Mouse (Mus musculus): ENCODE measurements around the gene Ly6g6d.

Ly6g6d gene

GRCm38 (mm10) chr17:35070556-35071229 is 7.2 kb downstream of the Ly6g6d start:
- no peak for DNase-seq (ENCODE audit: low spot score in 2 of 2)

- peak in 1 of 2 experiments; percentile 15 for DNase-seq (ENCODE audit: low spot score in 2 of 2)
Measured at GRCm38 (mm10) chr17:35068213-35068914, 9.5 kb downstream of the Ly6g6d start.

GRCm38 (mm10) chr17:35066084-35066483 is 11.8 kb downstream of the Ly6g6d start, which contains the start of gene Mpig6b:
Mpig6b (minus strand) TSS chr17:35066184.
- peak in 1 of 2 experiments; percentile 14 for DNase-seq (ENCODE audit: low spot score in 2 of 2)

- DNase-seq (ENCODE audit: low spot score in 2 of 2): peak in 1 of 2 experiments; percentile 58
Measured at GRCm38 (mm10) chr17:35064951-35065947, 12.6 kb downstream of the Ly6g6d start, which contains the start of gene Ly6g6c. Ly6g6c (plus strand) TSS chr17:35065388.

GRCm38 (mm10) chr17:35064378-35064877 is 13.4 kb downstream of the Ly6g6d start:
- DNase-seq (ENCODE audit: low spot score in 2 of 2): peak in 1 of 2 experiments; percentile 11

- DNase-seq (ENCODE audit: low spot score in 2 of 2): no peak
Measured at GRCm38 (mm10) chr17:35063466-35063865, 14.4 kb downstream of the Ly6g6d start.

- DNase-seq (ENCODE audit: low spot score in 2 of 2): no peak
Measured at GRCm38 (mm10) chr17:35061299-35061698, 16.6 kb downstream of the Ly6g6d start.

- DNase-seq (ENCODE audit: low spot score in 2 of 2): peak in 1 of 2 experiments; percentile 54
Measured at GRCm38 (mm10) chr17:35060737-35061297, 17.0 kb downstream of the Ly6g6d start.

GRCm38 (mm10) chr17:35060071-35060470 is 17.8 kb downstream of the Ly6g6d start:
- DNase-seq (ENCODE audit: low spot score in 2 of 2): no peak

GRCm38 (mm10) chr17:35058911-35059892 is 18.7 kb downstream of the Ly6g6d start, which contains the start of gene Ddah2:
Ddah2 (plus strand) TSS chr17:35059035.
- peak; percentile 83 to 91 for DNase-seq (ENCODE audit: low spot score in 2 of 2)

- no peak for DNase-seq (ENCODE audit: low spot score in 2 of 2)
Measured at GRCm38 (mm10) chr17:35058316-35058715, 19.5 kb downstream of the Ly6g6d start.

GRCm38 (mm10) chr17:35057090-35057489 is 20.8 kb downstream of the Ly6g6d start:
- DNase-seq (ENCODE audit: low spot score in 2 of 2): peak in 1 of 2 experiments; percentile 12

- DNase-seq (ENCODE audit: low spot score in 2 of 2): peak in 1 of 2 experiments; percentile 11
Measured at GRCm38 (mm10) chr17:35055691-35056495, 22.0 kb downstream of the Ly6g6d start.

- no peak for DNase-seq (ENCODE audit: low spot score in 2 of 2)
Measured at GRCm38 (mm10) chr17:35052271-35052798, 25.5 kb downstream of the Ly6g6d start.

- DNase-seq (ENCODE audit: low spot score in 2 of 2): peak; percentile 71 to 79
Measured at GRCm38 (mm10) chr17:35051156-35052086, 26.4 kb downstream of the Ly6g6d start.

- peak; percentile 78 to 84 for DNase-seq (ENCODE audit: low spot score in 2 of 2)
Measured at GRCm38 (mm10) chr17:35050126-35050750, 27.6 kb downstream of the Ly6g6d start.

GRCm38 (mm10) chr17:35049561-35050016 is 28.3 kb downstream of the Ly6g6d start, which contains the start of gene Clic1:
Clic1 (plus strand) TSS chr17:35049966.
- DNase-seq (ENCODE audit: low spot score in 2 of 2): peak; percentile 52 to 70
